Mouse (Mus musculus) midbrain, embryonic 14.5 days (tissue): ENCODE data around the gene St5. TPM values are rescaled to one million over a fixed set of nuclear protein-coding genes. Genes with fewer than 3 reads are reported as not detected.

Experiments used
- ATAC-seq: fragments of 200-750 bp; cut with Nextera tagmentation; 2 replicates; pipeline ENCODE4 v1.8.0; 2017; ENCODE audit warnings: moderate number of reproducible peaks, moderate library complexity; ENCODE audit not compliant: low FRiP score, low TSS enrichment
- DNase-seq: peaks from one replicate; pipeline ENCODE4 v3.0.0-alpha.2; 2015
- H3K27ac ChIP-seq: fragments of 300-500 bp; sonication (generic); replicated peaks from 2 replicates; pipeline ENCODE4 v1.5.1; 2014; ENCODE audit warnings: mild to moderate bottlenecking, low read depth, low read length, moderate library complexity
- H3K27me3 ChIP-seq: fragments of 300-500 bp; sonication (generic); 2 replicates; pipeline ENCODE4 v1.6.1; 2014; ENCODE audit warnings: low read length, control low read depth, mixed read lengths; ENCODE audit not compliant: control insufficient read depth, insufficient read depth
- H3K36me3 ChIP-seq: fragments of 300-500 bp; sonication (generic); 2 replicates; pipeline ENCODE4 v1.6.1; 2014; ENCODE audit warnings: low read length, control low read depth; ENCODE audit not compliant: control insufficient read depth, insufficient read depth
- H3K4me1 ChIP-seq: fragments of 300-500 bp; sonication (generic); 2 replicates; pipeline ENCODE4 v1.6.1; 2014; ENCODE audit warnings: mild to moderate bottlenecking, antibody characterized with exemption, low read length, control low read depth; ENCODE audit not compliant: control insufficient read depth, insufficient read depth
- H3K4me2 ChIP-seq: fragments of 300-500 bp; sonication (generic); 2 replicates; pipeline ENCODE4 v1.6.1; 2014; ENCODE audit warnings: mild to moderate bottlenecking, low read length, moderate library complexity
- H3K4me3 ChIP-seq: fragments of 300-500 bp; sonication (generic); replicated peaks from 2 replicates; pipeline ENCODE4 v1.5.1; 2014; ENCODE audit warnings: low read depth, low read length
- H3K9ac ChIP-seq: fragments of 300-500 bp; sonication (generic); replicated peaks from 2 replicates; pipeline ENCODE4 v1.6.1; 2014; ENCODE audit warnings: mild to moderate bottlenecking, low read length, moderate library complexity
- H3K9me3 ChIP-seq: fragments of 300-500 bp; sonication (generic); 2 replicates; pipeline ENCODE4 v1.6.1; 2016; ENCODE audit warnings: low read length, control low read depth, mixed read lengths; ENCODE audit not compliant: control insufficient read depth
- WGBS: fragments of 180-500 bp; shearing (Covaris S2); extraction: QIAGEN DNeasy Blood & Tissue Kit; methylation state at CpG from one replicate; pipeline ENCODE4 v1.1.7; 2014; 5-methylcytosine and 5-hydroxymethylcytosine counted together
- polyA plus RNA-seq: library from polyadenylated mRNA; unstranded; fragments of >200 nt; fragmentation: Nextera tagmentation; extraction: Ambion mirVana; gene quantifications from 2 replicates; pipeline ENCODE4 v1.2.1, GENCODE M21; 2014

The St5 gene
- polyA plus RNA-seq, 1 experiment from 2014 or later: 16.4 TPM

DNA sequence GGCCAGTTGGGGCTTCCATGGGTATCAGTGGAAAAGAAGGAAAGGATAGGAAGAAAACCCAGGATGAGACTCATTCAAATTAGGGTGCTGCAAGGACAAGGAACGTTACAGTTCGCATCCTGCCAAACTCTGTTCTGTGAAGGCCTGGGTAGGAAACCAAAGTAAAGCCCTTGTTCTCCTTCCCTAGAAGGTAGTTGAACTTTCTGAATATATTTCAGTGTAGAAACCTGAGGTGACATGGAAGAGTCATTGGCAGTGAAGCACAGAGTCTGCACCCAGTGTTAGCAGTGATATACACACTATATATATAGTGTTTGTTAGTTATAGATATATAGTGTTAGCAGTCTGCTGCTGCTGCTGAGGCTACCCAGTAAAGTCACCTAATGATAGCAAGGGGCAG, 180.1 kb downstream of the St5 start:
- Histone ChIP-seq H3K36me3 (peaks cover 60% of the 10 kb centered on the region), H3K4me3 (no peak overlapping the region), H3K27me3 (no peaks in the 10 kb centered on the region), H3K9ac (no peak overlapping the region), H3K27ac (no peak overlapping the region), H3K4me2 (no peak overlapping the region), H3K4me1 (peaks cover 7% of the 10 kb centered on the region), H3K9me3 (no peaks in the 10 kb centered on the region)
- no peak for DNase-seq
- ATAC-seq: no peak
- 66% methylated on average over 2 of the region's 2 CpGs for WGBS

DNA sequence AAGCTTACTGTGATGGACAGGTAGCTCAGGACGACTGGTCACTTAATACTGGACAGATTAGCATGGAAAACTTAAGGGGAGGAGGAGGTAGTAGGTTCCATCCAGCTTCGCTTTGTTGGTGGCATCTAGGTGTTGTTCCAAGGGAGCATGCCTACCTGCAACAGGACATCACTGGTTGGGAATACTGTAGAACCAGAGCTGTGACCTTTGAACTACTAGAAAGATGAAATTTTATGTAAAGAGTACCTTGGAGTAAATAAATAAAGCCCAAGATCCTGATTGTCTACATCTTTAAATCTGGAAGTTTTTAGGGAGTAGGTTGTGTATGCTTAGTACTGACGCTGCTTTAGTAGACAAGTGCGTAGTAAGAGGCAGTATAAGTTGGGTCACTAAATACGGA, 181.3 kb downstream of the St5 start:
- H3K9ac ChIP-seq: peak overlapping the region; percentile 32; the same call in 1 of the 2 replicates
- ATAC-seq (no peak), DNase-seq (no peak)
- peaks cover 60% of the 10 kb centered on the region for H3K36me3 ChIP-seq
- no peak overlapping the region for H3K27ac ChIP-seq
- H3K4me1 ChIP-seq: peaks cover 17% of the 10 kb centered on the region
- WGBS: 80% methylated on average over 5 of the region's 5 CpGs
- no peaks in the 10 kb centered on the region for H3K27me3 ChIP-seq
- no peak overlapping the region for H3K4me2 ChIP-seq
- H3K4me3 ChIP-seq: no peak overlapping the region
- no peaks in the 10 kb centered on the region for H3K9me3 ChIP-seq

DNA sequence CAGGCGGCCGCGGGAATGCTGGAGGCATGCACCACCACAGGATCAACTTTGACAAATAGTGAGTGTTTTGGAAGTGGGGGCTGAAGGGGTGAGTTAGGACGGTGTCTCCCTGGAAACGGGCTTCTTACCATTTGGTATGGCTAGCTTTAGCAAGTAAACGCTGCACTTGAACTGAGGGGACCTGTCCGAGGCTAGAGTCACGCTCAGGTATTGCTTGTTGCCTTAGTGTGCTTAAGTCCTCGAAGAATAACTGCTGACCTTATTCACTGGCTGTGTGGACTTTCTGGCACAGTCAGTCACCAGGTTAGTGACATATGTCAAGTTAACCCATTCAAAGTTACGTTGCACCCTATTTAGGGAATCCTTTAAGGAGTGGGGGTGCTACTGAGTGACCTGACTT, 183.5 kb downstream of the St5 start:
- peak overlapping the region; percentile 96 for H3K9ac ChIP-seq
- no peak for DNase-seq
- no peaks in the 10 kb centered on the region for H3K27me3 ChIP-seq
- peak overlapping the region; percentile 93 for H3K4me3 ChIP-seq
- no peak for ATAC-seq
- no peaks in the 10 kb centered on the region for H3K9me3 ChIP-seq
- no peak overlapping the region for H3K27ac ChIP-seq
- peaks cover 17% of the 10 kb centered on the region for H3K4me1 ChIP-seq
- peaks cover 45% of the 10 kb centered on the region for H3K36me3 ChIP-seq
- peak overlapping the region; percentile 74 for H3K4me2 ChIP-seq
- WGBS: 4% methylated on average over 10 of the region's 10 CpGs

- under 1% methylated on average over 72 of the region's 72 CpGs for WGBS
- peak; percentile 95 for ATAC-seq
- H3K4me1 ChIP-seq: peaks cover 17% of the 10 kb centered on the region
These were observed 184.3 kb downstream of the St5 start, which contains the start of gene Rpl27a for GRCm38 (mm10) chr7:109518838-109519696. TSS of gene Rpl27a (plus strand) at chr7:109519147.

GRCm38 (mm10) chr7:109518036-109518681, 185.2 kb downstream of the St5 start:
- H3K9ac ChIP-seq: peak overlapping the region; percentile 96
- no peaks in the 10 kb centered on the region for H3K27me3 ChIP-seq
- H3K4me1 ChIP-seq: peaks cover 17% of the 10 kb centered on the region
- no peak for ATAC-seq
- 19% methylated on average over 10 of the region's 10 CpGs for whole genome bisulfite sequencing
- peak overlapping the region; percentile 95 for H3K27ac ChIP-seq
- H3K4me3 ChIP-seq: peak overlapping the region; percentile 93
- peaks cover 27% of the 10 kb centered on the region for H3K36me3 ChIP-seq
- H3K4me2 ChIP-seq: peak overlapping the region; percentile 74
- no peaks in the 10 kb centered on the region for H3K9me3 ChIP-seq
- DNase-seq: no peak

More at GRCm38 (mm10) chr7:109518838-109519696, 184.3 kb downstream of the St5 start, which contains the start of gene Rpl27a:
- H3K36me3 ChIP-seq: peaks cover 36% of the 10 kb centered on the region
- peak within 1 kb of the TSS; percentile 93 for H3K4me3 ChIP-seq
- peak within 1 kb of the TSS; percentile 74 for H3K4me2 ChIP-seq
- DNase-seq: peak; percentile 100
- peak within 1 kb of the TSS; percentile 96 for H3K9ac ChIP-seq
- no peaks in the 10 kb centered on the region for H3K27me3 ChIP-seq
- no peaks in the 10 kb centered on the region for H3K9me3 ChIP-seq
- peak within 1 kb of the TSS; percentile 95 for H3K27ac ChIP-seq

- Histone ChIP-seq H3K27ac (no peak overlapping the region), H3K4me3 (no peak overlapping the region), H3K27me3 (no peaks in the 10 kb centered on the region), H3K4me1 (peaks cover 17% of the 10 kb centered on the region), H3K9me3 (no peaks in the 10 kb centered on the region), H3K4me2 (no peak overlapping the region), H3K36me3 (peaks cover 10% of the 10 kb centered on the region), H3K9ac (no peak overlapping the region)
- ATAC-seq: no peak
- no peak for DNase-seq
- 94% methylated on average over 3 of the region's 3 CpGs for WGBS
These were observed 186.9 kb downstream of the St5 start for GRCm38 (mm10) chr7:109516500-109516899.

DNA sequence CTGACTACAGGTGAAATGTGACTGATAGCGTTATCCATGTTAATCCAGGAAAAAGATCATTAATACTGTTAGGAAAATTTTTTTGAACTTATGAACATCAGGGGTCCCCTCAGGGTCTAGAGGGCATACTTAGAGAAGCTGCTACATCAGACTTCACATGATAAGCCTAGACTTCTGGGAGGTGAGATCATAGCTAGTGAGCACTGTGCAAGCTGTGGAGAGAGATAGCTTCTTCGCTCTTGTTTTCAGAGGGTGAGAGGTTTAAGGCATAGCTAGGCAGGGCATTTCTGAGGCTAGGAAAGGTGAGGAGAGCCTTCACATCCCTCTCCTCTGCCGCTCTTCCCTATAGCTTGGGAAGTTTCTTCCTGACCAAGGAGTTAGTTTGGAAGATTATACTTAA, 191.6 kb downstream of the St5 start:
- Histone ChIP-seq H3K4me2 (no peak overlapping the region), H3K9me3 (no peaks in the 10 kb centered on the region), H3K4me1 (peaks cover 9% of the 10 kb centered on the region), H3K27ac (no peak overlapping the region), H3K36me3 (no peaks in the 10 kb centered on the region), H3K9ac (no peak overlapping the region), H3K4me3 (no peak overlapping the region), H3K27me3 (no peaks in the 10 kb centered on the region)
- ATAC-seq: no peak
- WGBS: 95% methylated on average over 3 of the region's 3 CpGs
- no peak for DNase-seq

- Histone ChIP-seq H3K27me3 (no peaks in the 10 kb centered on the region), H3K27ac (no peak overlapping the region), H3K4me3 (no peak overlapping the region), H3K9me3 (no peaks in the 10 kb centered on the region), H3K4me1 (peaks cover 10% of the 10 kb centered on the region), H3K9ac (no peak overlapping the region), H3K4me2 (no peak overlapping the region), H3K36me3 (no peaks in the 10 kb centered on the region)
- no peak for ATAC-seq
- 62% methylated on average over 2 of the region's 2 CpGs for WGBS
- DNase-seq: no peak
These were observed 192.6 kb downstream of the St5 start for GRCm38 (mm10) chr7:109510799-109511198.
